Mouse (Mus musculus) spleen, postnatal 14 days (tissue): ENCODE measurements around the gene Tmem168.

Source experiments
- DNase-seq, 2 experiments: peaks; one replicate each; pipeline ENCODE4 v3.0.0; 2021 to 2022; ENCODE audit warnings: low spot score in 2 of 2

The Tmem168 gene

GRCm38 (mm10) chr6:13607621-13608493 is at the start of gene Tmem168:
Tmem168 (minus strand) TSS chr6:13608100.
- peak; percentile 85 to 90 for DNase-seq

GRCm38 (mm10) chr6:13654081-13654480 is 46.2 kb upstream of the Tmem168 start:
- no peak for DNase-seq

DNA sequence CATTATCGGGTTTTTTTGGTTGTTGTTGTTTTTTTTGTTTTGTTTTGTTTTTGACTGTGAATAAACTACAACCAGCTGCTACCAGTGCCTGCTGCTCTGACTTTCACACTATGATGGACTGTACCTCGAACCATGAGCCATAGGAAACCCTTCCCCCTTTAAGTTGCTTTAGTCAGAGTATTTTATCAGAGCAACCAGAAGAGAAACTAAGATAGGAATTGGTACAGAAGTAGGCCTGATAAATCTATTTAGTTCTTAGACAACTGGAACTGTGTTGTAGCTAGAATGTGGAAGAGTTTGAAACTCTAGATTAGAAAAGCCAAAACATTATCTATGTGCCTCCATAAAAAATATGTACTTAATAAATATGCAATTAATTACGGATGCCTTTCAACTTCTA is 44.4 kb upstream of the Tmem168 start:
- no peak for DNase-seq

- DNase-seq = no peak
Observed at GRCm38 (mm10) chr6:13650854-13651253, 43.0 kb upstream of the Tmem168 start.

DNA sequence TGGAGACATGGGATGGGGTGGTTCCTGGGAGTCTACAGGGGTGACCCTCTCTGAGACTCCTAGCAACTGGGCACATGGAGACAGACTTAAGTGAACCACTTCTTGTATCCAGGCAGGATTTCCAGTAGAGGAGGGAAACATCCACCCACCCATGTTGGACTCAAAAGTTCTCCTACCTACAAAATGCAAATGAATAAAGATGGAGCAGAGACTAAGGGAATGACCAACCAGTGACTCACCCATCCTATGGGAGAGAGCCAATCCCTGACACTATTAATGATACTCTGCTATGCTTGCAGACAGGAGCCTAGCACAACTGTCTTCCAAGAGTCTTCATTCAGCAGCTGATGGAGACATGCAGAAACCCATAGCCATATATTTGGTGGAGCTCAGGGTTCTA is 40.4 kb upstream of the Tmem168 start:
- DNase-seq = no peak

- DNase-seq = no peak
Observed at GRCm38 (mm10) chr6:13636582-13636989, 28.7 kb upstream of the Tmem168 start.

DNA sequence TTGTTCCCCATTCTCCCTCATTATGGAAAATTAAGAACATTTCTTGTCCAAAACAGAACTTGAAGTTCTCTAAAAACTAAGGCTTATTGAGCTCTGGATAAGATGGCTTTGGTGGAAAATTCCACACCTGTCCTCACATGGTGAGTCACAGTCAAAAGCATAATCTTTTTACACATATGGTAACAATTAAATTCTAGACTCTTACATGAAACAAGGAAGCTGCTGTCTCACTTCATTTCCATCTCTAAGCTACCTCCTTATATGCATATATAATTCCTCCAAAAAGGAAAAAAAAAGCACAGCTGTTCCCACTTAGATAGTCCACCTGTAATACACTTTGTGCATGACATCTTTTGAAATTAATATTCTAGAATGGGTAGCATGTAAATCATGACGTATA is 24.7 kb upstream of the Tmem168 start:
- DNase-seq = no peak

GRCm38 (mm10) chr6:13630607-13631006 is 22.7 kb upstream of the Tmem168 start:
- no peak for DNase-seq

- no peak for DNase-seq
Observed at GRCm38 (mm10) chr6:13619618-13620017, 11.7 kb upstream of the Tmem168 start.

GRCm38 (mm10) chr6:13617110-13617509 is 9.2 kb upstream of the Tmem168 start:
- no peak for DNase-seq

DNA sequence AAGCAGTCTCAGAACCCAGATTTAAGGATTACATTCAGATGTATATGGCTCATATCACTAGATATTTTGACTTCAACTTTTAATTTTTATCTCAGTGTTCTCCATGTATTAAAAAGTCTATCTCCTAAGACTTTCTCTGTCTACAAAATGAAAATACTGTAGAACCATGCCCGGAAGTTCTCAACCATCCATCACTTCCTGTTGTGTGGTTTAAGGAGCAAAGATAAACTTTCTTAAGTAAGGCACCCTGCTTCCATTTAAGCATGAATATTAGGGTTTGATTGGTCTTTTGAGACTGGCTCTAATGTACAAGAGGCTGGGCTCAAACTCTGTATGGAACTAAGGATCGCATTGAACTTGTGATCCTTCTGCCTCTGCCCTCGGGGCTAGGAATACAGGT is 6.7 kb upstream of the Tmem168 start:
- DNase-seq = no peak

DNA sequence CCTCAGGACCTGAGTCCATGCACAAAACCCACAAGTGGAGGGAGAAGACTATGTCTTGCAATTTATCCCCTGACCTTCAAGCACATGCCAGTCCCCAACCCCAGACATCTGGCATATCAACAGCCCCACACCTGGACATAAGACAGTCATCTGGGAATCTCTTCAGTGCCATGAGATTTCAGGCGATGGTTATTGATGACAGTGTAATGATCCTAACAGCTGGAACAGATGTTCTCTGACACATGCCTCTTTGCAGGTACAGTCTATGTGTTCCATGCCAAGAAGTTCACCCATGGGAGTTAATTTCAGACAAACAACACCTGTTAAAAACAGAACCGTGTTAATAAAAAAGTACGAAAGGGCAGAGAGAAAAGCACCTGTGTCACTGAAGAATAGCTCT is 5.8 kb upstream of the Tmem168 start:
- DNase-seq = no peak

DNA sequence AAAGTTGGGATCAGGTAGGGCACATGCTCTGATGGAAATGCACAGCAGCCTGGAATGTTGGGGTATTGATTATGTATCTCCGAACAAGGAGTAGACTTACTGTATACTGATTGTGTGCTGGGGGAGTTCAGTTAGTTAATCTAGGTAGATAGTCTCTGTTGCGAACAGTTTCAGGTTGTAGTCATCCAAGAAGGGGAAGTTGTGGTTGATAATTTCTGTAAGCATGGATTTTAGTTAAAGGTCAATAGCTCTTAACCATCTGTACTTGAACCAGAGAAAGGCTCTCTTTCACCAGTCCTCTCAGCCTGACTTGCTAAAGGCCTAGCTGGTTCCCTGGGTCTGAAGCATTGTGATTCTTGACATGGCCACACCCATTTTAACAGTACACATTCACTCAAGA is 3.0 kb upstream of the Tmem168 start:
- DNase-seq = no peak

GRCm38 (mm10) chr6:13609353-13610140 is 1.6 kb upstream of the Tmem168 start:
- no peak for DNase-seq

DNA sequence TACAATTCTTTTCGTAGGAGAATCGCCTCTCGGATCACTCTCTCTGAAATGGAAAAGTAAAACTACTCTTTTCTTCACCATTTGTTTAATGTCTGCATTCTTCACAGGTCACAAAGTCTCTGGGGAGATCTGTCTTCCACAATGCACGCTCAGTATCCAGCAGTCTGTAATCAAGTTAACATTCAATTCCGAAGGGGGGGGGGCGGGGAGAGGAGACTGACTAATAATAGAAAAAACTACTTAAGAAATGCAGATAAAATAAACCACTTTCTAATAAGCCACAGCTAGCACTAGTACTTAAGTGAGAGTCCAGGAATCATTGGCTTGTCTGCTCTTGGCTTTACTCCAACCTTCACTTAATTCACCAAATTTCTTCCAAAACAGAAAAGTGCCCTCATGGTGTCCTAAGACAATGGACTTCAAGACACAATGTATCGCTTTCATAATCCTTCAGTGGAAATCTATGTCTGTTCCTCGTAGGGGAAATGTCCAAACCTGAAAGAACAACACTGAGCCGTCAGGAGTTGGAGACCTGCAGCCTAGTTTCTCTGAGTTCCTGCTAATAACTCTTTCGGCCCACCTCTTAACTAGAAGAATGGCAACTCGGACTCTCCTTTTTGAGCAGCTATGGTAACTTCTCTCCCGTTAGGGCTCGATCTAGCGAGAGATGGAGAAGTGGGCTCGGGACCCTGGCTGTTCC is 829 bp downstream of the Tmem168 start:
- no peak for DNase-seq

DNA sequence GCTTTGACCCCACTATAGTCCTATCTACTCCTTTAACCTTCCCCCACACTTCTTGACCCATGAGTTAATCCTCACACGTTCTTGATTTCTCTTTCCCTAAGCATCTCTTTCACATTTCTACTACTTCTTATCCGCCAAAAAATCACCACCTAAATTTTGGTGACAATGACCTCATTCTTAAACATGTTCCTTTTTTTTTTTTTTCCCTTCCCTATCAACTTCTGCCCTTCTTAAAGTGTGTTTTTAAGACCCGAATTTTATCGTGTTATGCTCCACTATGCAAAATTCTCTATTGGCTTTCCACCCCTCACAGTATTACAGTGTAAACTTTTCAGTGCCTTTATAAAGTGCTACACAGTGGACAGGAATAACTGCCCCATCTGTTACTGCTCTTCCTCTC is 1.5 kb downstream of the Tmem168 start:
- no peak for DNase-seq

DNA sequence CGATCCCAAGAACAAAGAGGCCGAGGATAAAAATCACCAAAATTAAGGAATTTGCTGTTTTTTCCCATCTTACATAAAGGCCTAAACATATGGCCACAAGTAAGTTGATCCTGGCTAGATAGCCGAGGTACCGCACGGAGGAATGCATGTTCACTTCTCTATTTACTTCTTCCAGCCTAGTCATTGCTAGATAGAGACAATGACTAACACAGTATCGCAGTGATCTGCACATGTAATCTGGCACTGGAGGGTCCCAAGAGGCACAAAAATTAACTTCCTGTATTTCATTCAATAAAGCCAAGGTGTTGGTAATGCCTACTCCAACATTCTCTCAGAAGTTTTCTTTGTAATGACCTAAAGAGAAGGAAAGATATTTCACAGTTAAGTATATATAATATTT is 4.8 kb downstream of the Tmem168 start:
- no peak for DNase-seq

DNA sequence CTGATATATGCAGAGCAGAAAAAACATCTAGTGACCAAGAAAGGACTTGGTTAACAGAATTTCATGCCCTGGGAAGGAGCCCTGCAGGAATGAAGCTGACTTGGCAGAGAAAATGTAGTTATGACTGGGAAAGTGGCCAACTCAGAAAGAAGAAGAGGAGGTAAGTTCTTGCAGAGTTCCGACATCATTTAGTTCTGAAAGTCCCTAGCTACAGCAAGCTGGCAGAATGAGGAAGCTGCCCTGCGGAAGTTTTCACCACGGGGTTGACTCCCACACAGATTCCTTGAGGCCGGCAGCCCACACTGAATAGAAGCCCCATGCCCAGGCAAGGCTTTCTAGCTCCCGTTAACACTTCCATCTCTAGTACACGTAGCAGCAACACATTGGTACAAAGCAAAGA is 6.3 kb downstream of the Tmem168 start:
- peak in 1 of 2 experiments; percentile 8 for DNase-seq

DNA sequence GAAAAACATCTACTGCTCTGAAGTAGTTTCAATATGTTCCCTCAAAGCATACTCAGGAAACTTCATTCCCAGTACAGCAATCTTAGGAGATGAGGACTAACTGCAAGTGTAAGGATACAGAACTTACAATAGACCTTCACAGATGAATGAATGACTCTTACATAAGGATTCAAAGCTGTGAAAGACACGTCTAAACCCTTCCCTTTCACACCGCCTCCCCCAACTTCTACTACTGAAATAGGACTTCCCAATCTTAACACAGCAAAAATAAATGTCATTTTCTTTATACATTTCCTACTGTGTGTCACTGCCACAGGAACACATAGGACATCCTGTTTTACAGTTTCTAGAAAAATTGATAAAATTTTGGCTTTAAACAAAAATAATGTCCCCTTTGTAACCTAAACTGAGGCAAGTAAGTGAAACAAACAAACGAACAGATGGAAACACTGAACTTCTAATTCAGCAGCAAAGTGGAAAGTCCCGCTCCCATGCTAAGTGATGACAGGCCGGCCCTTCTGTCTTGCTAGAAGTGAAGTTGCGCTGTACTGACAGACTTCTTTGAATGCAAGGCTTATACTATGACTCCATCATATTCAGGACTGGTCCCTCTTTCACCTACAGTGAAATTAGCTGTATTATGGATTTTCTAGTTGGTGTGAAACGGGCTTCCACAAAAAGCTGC is 9.5 kb downstream of the Tmem168 start:
- no peak for DNase-seq

- no peak for DNase-seq
Observed at GRCm38 (mm10) chr6:13592729-13593345, 15.1 kb downstream of the Tmem168 start.

DNA sequence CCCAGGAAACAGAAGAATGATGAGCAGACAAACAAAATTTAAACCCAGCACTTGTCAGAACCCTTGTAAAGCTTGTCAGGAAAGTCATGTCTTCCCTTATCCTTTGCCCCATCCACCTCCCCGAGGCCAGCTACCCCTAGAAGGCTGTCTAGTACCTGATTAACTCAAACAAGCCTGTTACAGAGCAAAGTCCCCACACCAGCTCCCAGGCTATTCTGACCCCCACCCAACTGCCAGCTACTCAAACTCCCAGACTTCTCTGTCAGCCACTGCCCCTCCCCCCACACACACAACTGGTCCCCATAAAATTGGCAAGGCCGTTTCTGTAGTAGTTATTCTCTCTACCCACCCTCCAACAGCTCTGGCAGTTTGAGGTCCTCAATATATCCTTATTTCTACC is 21.3 kb downstream of the Tmem168 start:
- DNase-seq = no peak
